Mouse (Mus musculus): ENCODE measurements around the gene Mcrip1. TPM values are rescaled to one million over a fixed set of nuclear protein-coding genes. Genes with fewer than 3 reads are reported as not detected.
"Not testable (repeated sequence)": the region's sequence is repeated elsewhere in the genome, so short reads cannot be mapped to it uniquely, and the experiment has no call there.

The Mcrip1 gene
- 10 to 100 TPM; 53.5 to 58.1 TPM for total RNA-seq (2021)
- long read RNA-seq, experiment 1, transcript Mcrip1-201 (5 exons, 1,205 nt) = major isoform, 136 of 150 reads
- long read RNA-seq, experiment 1, transcript Mcrip1-202 (4 exons, 1,256 nt) = minor isoform, 6 of 150 reads
- long read RNA-seq, experiment 1, partial matches to known transcripts = 4 of 150 reads
- long read RNA-seq, experiment 1, other reads (novel, unspliced or antisense) = 4 of 150 reads
- long read RNA-seq, experiment 2, transcript Mcrip1-201 (5 exons, 1,205 nt) = major isoform, 126 of 140 reads
- long read RNA-seq, experiment 2, partial matches to known transcripts = 7 of 140 reads
- long read RNA-seq, experiment 2, other reads (novel, unspliced or antisense) = 6 of 140 reads

GRCm38 (mm10) chr11:120549168-120549945, at the start of gene Mcrip1:
Mcrip1 (minus strand) TSS chr11:120549727.
- peak; percentile 97 to 98 for DNase-seq
- intact Hi-C loops (cut with DNase I) = loop anchor here (2.0 kb wide), 1 partner anchor 29 kb away; no protein-coding TSS in a partner anchor

GRCm38 (mm10) chr11:120598990-120599549, 49.5 kb upstream of the Mcrip1 start:
- intact Hi-C loops (cut with DNase I) = no loop called here
- no peak for DNase-seq

GRCm38 (mm10) chr11:120598283-120598989, 48.9 kb upstream of the Mcrip1 start, which contains the start of the genes Alyref and Anapc11:
Alyref (minus strand) TSS chr11:120598365.
Anapc11 (plus strand) TSS chr11:120598421.
- intact Hi-C loops (cut with DNase I) = no loop called here
- peak; percentile 97 to 98 for DNase-seq

GRCm38 (mm10) chr11:120597240-120598235, 48.0 kb upstream of the Mcrip1 start:
- no peak for DNase-seq
- intact Hi-C loops (cut with DNase I) = no loop called here

- DNase-seq = no peak
- intact Hi-C loops (cut with DNase I) = no loop called here
Observed at GRCm38 (mm10) chr11:120588531-120588930, 39.0 kb upstream of the Mcrip1 start.

GRCm38 (mm10) chr11:120583937-120584336, 34.4 kb upstream of the Mcrip1 start:
- intact Hi-C loops (cut with DNase I) = no loop called here
- DNase-seq = no peak

- intact Hi-C loops (cut with DNase I); DNase-seq: not testable (repeated sequence)
Observed at GRCm38 (mm10) chr11:120582982-120583293, 33.4 kb upstream of the Mcrip1 start.

- DNase-seq = peak; percentile 14 to 46
- intact Hi-C loops (cut with DNase I) = no loop called here
Observed at GRCm38 (mm10) chr11:120582268-120582981, 32.9 kb upstream of the Mcrip1 start.

- intact Hi-C loops (cut with DNase I) = no loop called here
- peak; percentile 93 for DNase-seq
Observed at GRCm38 (mm10) chr11:120581490-120582267, 32.2 kb upstream of the Mcrip1 start, which contains the start of gene Arhgdia. Arhgdia (minus strand) TSS chr11:120581624.

GRCm38 (mm10) chr11:120580871-120581331, 31.4 kb upstream of the Mcrip1 start:
- peak; percentile 58 to 67 for DNase-seq
- intact Hi-C loops (cut with DNase I) = no loop called here

- DNase-seq = peak in 1 of 2 experiments; percentile 11
- intact Hi-C loops (cut with DNase I) = no loop called here
Observed at GRCm38 (mm10) chr11:120580190-120580589, 30.7 kb upstream of the Mcrip1 start.

GRCm38 (mm10) chr11:120579316-120580107, 30.0 kb upstream of the Mcrip1 start:
- intact Hi-C loops (cut with DNase I) = loop anchor here (1.0 to 5.0 kb wide), 2 partner anchors 65 to 133 kb away; partner anchors contain the start of genes Cenpx and Lrrc45
- DNase-seq = peak; percentile 79 to 85

GRCm38 (mm10) chr11:120578694-120579243, 29.2 kb upstream of the Mcrip1 start:
- intact Hi-C loops (cut with DNase I) = loop anchor here (1.0 to 5.0 kb wide), 2 partner anchors 64 to 134 kb away; partner anchors contain the start of genes Cenpx and Lrrc45
- DNase-seq = no peak

- intact Hi-C loops (cut with DNase I) = loop anchor here (5.0 kb wide), 1 partner anchor 134 kb away; the partner anchor contains the start of genes Cenpx and Lrrc45
- no peak for DNase-seq
Observed at GRCm38 (mm10) chr11:120578024-120578693, 28.6 kb upstream of the Mcrip1 start.

GRCm38 (mm10) chr11:120577211-120578023, 27.9 kb upstream of the Mcrip1 start:
- intact Hi-C loops (cut with DNase I) = loop anchor here (5.0 kb wide), 1 partner anchor 135 kb away; the partner anchor contains the start of genes Cenpx and Lrrc45
- DNase-seq = no peak
